Mouse (Mus musculus): ENCODE measurements around the gene Sept6. TPM values are rescaled to one million over a fixed set of nuclear protein-coding genes. Genes with fewer than 3 reads are reported as not detected.

Gene Sept6
- total RNA-seq, 2 experiments from 2014 or later = 91.6 to 96.5 TPM

- peak; percentile 88 for DNase-seq
- intact Hi-C loops (cut with DNase I) = no loop called here
Observed at GRCm38 (mm10) chrX:36874178-36874696, 117.4 kb downstream of the Sept6 start.

- DNase-seq = no peak
- intact Hi-C loops (cut with DNase I) = no loop called here
Observed at GRCm38 (mm10) chrX:36873765-36874164, 117.8 kb downstream of the Sept6 start, which contains the start of the genes Ube2a and C330007P06Rik. TSS of gene Ube2a (plus strand) at chrX:36873900. TSS of gene C330007P06Rik (minus strand) at chrX:36874111.

GRCm38 (mm10) chrX:36870372-36870771, 121.2 kb downstream of the Sept6 start:
- DNase-seq = no peak
- intact Hi-C loops (cut with DNase I) = no loop called here

- intact Hi-C loops (cut with DNase I) = no loop called here
- no peak for DNase-seq
Observed at GRCm38 (mm10) chrX:36864609-36865328, 126.8 kb downstream of the Sept6 start.

- peak; percentile 80 for DNase-seq
- intact Hi-C loops (cut with DNase I) = no loop called here
Observed at GRCm38 (mm10) chrX:36863766-36864608, 127.6 kb downstream of the Sept6 start.

Other genes starting within 250 kb of the Sept6 start
- gene Slc25a43, start 248.1 kb downstream of the Sept6 start, total RNA-seq (2021) = not detected
- gene Slc25a5, start 196.1 kb downstream of the Sept6 start, total RNA-seq (2021) = 100 to 1,000 TPM; 265 to 267 TPM
- 10 to 100 TPM; 57.2 to 60.3 TPM for gene Ube2a, start 117.9 kb downstream of the Sept6 start, total RNA-seq (2021)
- gene C330007P06Rik, start 117.7 kb downstream of the Sept6 start, total RNA-seq (2021) = 10 to 100 TPM; 25.6 to 26.5 TPM
- gene Nkrf, start 88.9 kb downstream of the Sept6 start, total RNA-seq (2021) = 10 to 100 TPM; 26.0 to 26.7 TPM
- not detected for gene Sowahd, start 57.1 kb upstream of the Sept6 start, total RNA-seq (2021)
- 100 to 1,000 TPM; 500 to 550 TPM for gene Rpl39, start 93.6 kb upstream of the Sept6 start, total RNA-seq (2021)
- gene Upf3b, start 118.5 kb upstream of the Sept6 start, total RNA-seq (2021) = 10 to 100 TPM; 23.2 to 27.6 TPM
- 10 to 100 TPM; 19.8 to 25.8 TPM for gene Nkap, start 135.0 kb upstream of the Sept6 start, total RNA-seq (2021)
- under 1 TPM in 1 of 2 experiments, not detected in 1; 0.20 TPM for gene Akap14, start 177.0 kb upstream of the Sept6 start, total RNA-seq (2021)
- 100 to 1,000 TPM; 159 to 172 TPM for gene Ndufa1, start 199.4 kb upstream of the Sept6 start, total RNA-seq (2021)
- 1 to 10 TPM; 8.8 to 9.0 TPM for gene Rnf113a1, start 199.5 kb upstream of the Sept6 start, total RNA-seq (2021)
- gene Gm9, start 219.2 kb upstream of the Sept6 start, total RNA-seq (2021) = not detected
- not detected for gene Rhox1, start 230.5 kb upstream of the Sept6 start, total RNA-seq (2021)